Mouse (Mus musculus) myocyte (in vitro differentiated cells): ENCODE measurements around the gene Ampd2.

Experiments
- POLR2A ChIP-seq: IDR thresholded peaks from one replicate; pipeline ENCODE4 v1.6.1; 2011; ENCODE audit warnings: low read depth, mild to moderate bottlenecking, control low read depth, moderate library complexity; ENCODE audit not compliant: insufficient read length
- SRF ChIP-seq: IDR thresholded peaks from one replicate; pipeline ENCODE4 v1.6.1; 2011; ENCODE audit warnings: low read depth; ENCODE audit not compliant: control insufficient read depth, insufficient read length

- TF ChIP-seq POLR2A (no peak), SRF (no peak)
Observed at GRCm38 (mm10) chr3:108084767-108085270, 1.6 kb downstream of the Ampd2 start.
